Mouse (Mus musculus): Measurements from ENCODE around the gene Grtp1. TPM values are rescaled to one million over a fixed set of nuclear protein-coding genes. Genes with fewer than 3 reads are reported as not detected.

Grtp1 gene
- total RNA-seq (2021): 7.9 and 9.2 TPM in 2 replicates
- long read RNA-seq, experiment 1, transcript Grtp1-206 (8 exons, 3,013 nt): major isoform, 7 of 9 reads
- long read RNA-seq, experiment 1, partial matches to known transcripts: 0 of 9 reads
- long read RNA-seq, experiment 1, other reads (novel, unspliced or antisense): 2 of 9 reads
- long read RNA-seq, experiment 2, partial matches to known transcripts: 0 of 8 reads
- long read RNA-seq, experiment 2, other reads (novel, unspliced or antisense): 4 of 8 reads

GRCm38 (mm10) chr8:13200301-13201012 is at the start of gene Grtp1:
Grtp1 (minus strand) TSS chr8:13200620.
- peak; percentile 86 for DNase-seq

GRCm38 (mm10) chr8:13244343-13244880 is 44.0 kb upstream of the Grtp1 start:
- DNase-seq: no peak

- DNase-seq: no peak
Observed at GRCm38 (mm10) chr8:13242985-13243870, 42.8 kb upstream of the Grtp1 start.

- peak; percentile 38 for DNase-seq
Observed at GRCm38 (mm10) chr8:13240691-13241090, 40.3 kb upstream of the Grtp1 start.

- no peak for DNase-seq
Observed at GRCm38 (mm10) chr8:13240055-13240454, 39.6 kb upstream of the Grtp1 start.

- DNase-seq: no peak
Observed at GRCm38 (mm10) chr8:13234803-13235202, 34.4 kb upstream of the Grtp1 start.

GRCm38 (mm10) chr8:13230471-13230870 is 30.1 kb upstream of the Grtp1 start:
- no peak for DNase-seq

- DNase-seq: no peak
Observed at GRCm38 (mm10) chr8:13229802-13230201, 29.4 kb upstream of the Grtp1 start.

- no peak for DNase-seq
Observed at GRCm38 (mm10) chr8:13228923-13229610, 28.6 kb upstream of the Grtp1 start.

- DNase-seq: no peak
Observed at GRCm38 (mm10) chr8:13227184-13227583, 26.8 kb upstream of the Grtp1 start.

- no peak for DNase-seq
Observed at GRCm38 (mm10) chr8:13226288-13226687, 25.9 kb upstream of the Grtp1 start.

GRCm38 (mm10) chr8:13224426-13224825 is 24.0 kb upstream of the Grtp1 start:
- DNase-seq: no peak

- DNase-seq: no peak
Observed at GRCm38 (mm10) chr8:13218441-13218840, 18.0 kb upstream of the Grtp1 start.

- no peak for DNase-seq
Observed at GRCm38 (mm10) chr8:13217986-13218385, 17.6 kb upstream of the Grtp1 start.

GRCm38 (mm10) chr8:13217093-13217492 is 16.7 kb upstream of the Grtp1 start:
- no peak for DNase-seq

GRCm38 (mm10) chr8:13216386-13216785 is 16.0 kb upstream of the Grtp1 start:
- DNase-seq: peak; percentile 1

GRCm38 (mm10) chr8:13213479-13214268 is 13.3 kb upstream of the Grtp1 start:
- peak; percentile 95 for DNase-seq

GRCm38 (mm10) chr8:13209770-13210169 is 9.3 kb upstream of the Grtp1 start:
- no peak for DNase-seq

- DNase-seq: peak; percentile 76
Observed at GRCm38 (mm10) chr8:13208627-13209355, 8.4 kb upstream of the Grtp1 start.

- no peak for DNase-seq
Observed at GRCm38 (mm10) chr8:13206290-13206689, 5.9 kb upstream of the Grtp1 start.
